Mouse (Mus musculus) lung, adult 2 months (tissue): ENCODE measurements around the gene Rnf11. TPM values are rescaled to one million over a fixed set of nuclear protein-coding genes. Genes with fewer than 3 reads are reported as not detected.
"Not testable (repeated sequence)": the region's sequence is repeated elsewhere in the genome, so short reads cannot be mapped to it uniquely, and the experiment has no call there.

Experiments used
- DNase-seq: peaks from one replicate; pipeline ENCODE4 v3.0.0; 2022
- H3K4me1 ChIP-seq: fragments of 200-500 bp; 2 replicates; pipeline ENCODE4 v1.6.1; 2011; ENCODE audit warnings: low read length; ENCODE audit not compliant: control insufficient read depth, insufficient read depth
- H3K4me3 ChIP-seq: fragments of 200-500 bp; replicated peaks from 2 replicates; pipeline ENCODE3; 2011; ENCODE audit warnings: low read depth, mild to moderate bottlenecking, control low read depth, low read length; ENCODE audit errors: extremely low read depth
- CTCF ChIP-seq: fragments of 200-500 bp; IDR thresholded peaks from 2 replicates; pipeline ENCODE4 v1.5.1; 2011; ENCODE audit warnings: mild to moderate bottlenecking, low read length, control low read depth; ENCODE audit not compliant: insufficient read depth
- POLR2A ChIP-seq: fragments of 200-500 bp; IDR thresholded peaks from 2 replicates; pipeline ENCODE4 v1.6.1; 2011; ENCODE audit warnings: low read depth, mild to moderate bottlenecking, control low read depth, low read length, borderline replicate concordance; ENCODE audit errors: extremely low read depth
- WGBS: fragments of 180-500 bp; shearing (Covaris S2); methylation state at CpG from one replicate; pipeline ENCODE4 v1.1.7; 2018; 5-methylcytosine and 5-hydroxymethylcytosine counted together
- polyA plus RNA-seq: library from polyadenylated mRNA; depleted of rRNA; stranded (reverse); fragments of >200 nt; gene quantifications from 2 replicates; pipeline ENCODE4 v1.2.3, GENCODE M21; 2012; rRNA removed

Rnf11 gene
- polyA plus RNA-seq, 1 experiment: 44.5 TPM

DNA sequence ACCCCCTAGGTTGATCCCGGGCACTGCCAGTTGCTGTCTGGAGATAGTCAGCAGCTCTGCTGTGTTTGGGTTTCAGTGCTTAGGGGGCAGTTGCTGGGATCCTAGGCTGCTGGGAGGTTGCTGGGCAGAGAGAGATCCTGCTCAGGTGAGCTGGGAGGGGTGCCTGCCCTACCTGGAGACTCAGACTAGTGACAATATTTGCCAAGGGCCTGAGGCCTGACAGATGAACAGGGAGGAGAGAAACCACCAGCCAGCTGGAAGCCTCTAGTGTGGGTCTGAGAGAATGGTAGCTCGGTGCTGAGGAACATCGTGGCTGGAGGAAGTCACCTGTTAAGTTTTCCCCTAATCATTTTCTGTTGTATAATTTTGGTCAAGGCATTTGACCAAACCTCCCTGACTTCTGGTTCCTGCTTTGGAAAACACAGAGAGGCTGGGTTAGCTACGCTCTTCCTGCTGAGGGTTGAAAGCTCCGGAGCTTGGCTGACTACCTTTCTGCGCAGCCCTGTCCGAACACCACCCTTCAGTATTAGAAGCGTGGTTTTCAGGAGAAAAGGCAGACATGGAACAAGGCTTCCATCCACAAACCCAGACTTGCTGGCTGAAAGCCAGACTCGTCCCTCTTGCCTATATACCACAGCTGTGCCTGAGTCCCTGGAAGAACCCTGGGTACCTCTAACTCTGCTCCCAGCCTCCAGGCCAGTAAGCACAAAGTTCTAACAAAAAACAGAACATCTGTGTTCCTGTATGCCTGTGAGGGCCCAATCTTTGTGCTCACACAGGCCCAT lies 76.6 kb downstream of the Rnf11 start:
- H3K4me3 ChIP-seq: no peak overlapping the region
- H3K4me1 ChIP-seq: peaks cover 9% of the 10 kb centered on the region
- 71% methylated on average over 9 of the region's 9 CpGs for WGBS
- no peak for DNase-seq
- TF ChIP-seq POLR2A: no peak
- no peak for TF ChIP-seq CTCF

GRCm38 (mm10) chr4:109407176-109407520 lies 77.4 kb downstream of the Rnf11 start:
- 5% methylated on average over 22 of the region's 24 CpGs for WGBS
- Histone ChIP-seq H3K4me3 (peak overlapping the region; percentile 26), H3K4me1 (peaks cover 9% of the 10 kb centered on the region)
- TF ChIP-seq POLR2A (no peak), CTCF (no peak)
- no peak for DNase-seq

- peak; percentile 60 for DNase-seq
- WGBS: under 1% methylated on average over 49 of the region's 56 CpGs
- TF ChIP-seq POLR2A: no peak
- TF ChIP-seq CTCF: no peak
- peaks cover 9% of the 10 kb centered on the region for H3K4me1 ChIP-seq
- H3K4me3 ChIP-seq: peak within 1 kb of the TSS; percentile 51
Measured at GRCm38 (mm10) chr4:109406486-109407175, 77.9 kb downstream of the Rnf11 start, which contains the start of gene Ttc39a. Gene Ttc39a, plus strand, starts transcription at chr4:109406623.

GRCm38 (mm10) chr4:109406054-109406485 lies 78.5 kb downstream of the Rnf11 start:
- H3K4me1 ChIP-seq: peaks cover 9% of the 10 kb centered on the region
- WGBS: 6% methylated on average over 3 of the region's 3 CpGs
- no peak for TF ChIP-seq POLR2A
- no peak for TF ChIP-seq CTCF
- peak overlapping the region; percentile 51 for H3K4me3 ChIP-seq
- peak; percentile 31 for DNase-seq

GRCm38 (mm10) chr4:109405415-109405814 lies 79.1 kb downstream of the Rnf11 start:
- 67% methylated on average over 8 of the region's 8 CpGs for WGBS

DNA sequence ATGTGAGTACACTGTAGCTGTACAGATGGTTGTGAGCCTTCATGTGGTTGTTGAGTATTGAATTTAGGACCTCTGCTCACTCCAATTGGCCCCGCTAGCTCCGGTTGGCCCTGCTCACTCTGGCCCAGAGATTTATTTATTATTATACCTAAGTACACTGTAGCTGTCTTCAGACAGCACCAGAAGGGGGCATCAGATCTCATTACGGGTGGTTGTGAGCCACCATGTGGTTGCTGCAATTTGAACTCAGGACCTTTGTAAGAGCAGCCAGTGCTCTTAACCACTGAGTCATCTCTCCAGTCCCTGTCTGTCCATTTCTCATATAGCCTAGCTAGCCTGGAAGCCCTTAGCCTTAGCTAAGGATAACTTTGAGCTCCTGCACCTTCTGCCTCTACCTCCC lies 79.6 kb downstream of the Rnf11 start:
- H3K4me3 ChIP-seq, DNase-seq: not testable (repeated sequence)
- 92% methylated on average over 3 of the region's 3 CpGs for WGBS

More at GRCm38 (mm10) chr4:109405415-109405814, 79.1 kb downstream of the Rnf11 start:
- DNase-seq: no peak
- H3K4me1 ChIP-seq: peaks cover 9% of the 10 kb centered on the region
- no peak overlapping the region for H3K4me3 ChIP-seq
- TF ChIP-seq CTCF (no peak), POLR2A (no peak)

DNA sequence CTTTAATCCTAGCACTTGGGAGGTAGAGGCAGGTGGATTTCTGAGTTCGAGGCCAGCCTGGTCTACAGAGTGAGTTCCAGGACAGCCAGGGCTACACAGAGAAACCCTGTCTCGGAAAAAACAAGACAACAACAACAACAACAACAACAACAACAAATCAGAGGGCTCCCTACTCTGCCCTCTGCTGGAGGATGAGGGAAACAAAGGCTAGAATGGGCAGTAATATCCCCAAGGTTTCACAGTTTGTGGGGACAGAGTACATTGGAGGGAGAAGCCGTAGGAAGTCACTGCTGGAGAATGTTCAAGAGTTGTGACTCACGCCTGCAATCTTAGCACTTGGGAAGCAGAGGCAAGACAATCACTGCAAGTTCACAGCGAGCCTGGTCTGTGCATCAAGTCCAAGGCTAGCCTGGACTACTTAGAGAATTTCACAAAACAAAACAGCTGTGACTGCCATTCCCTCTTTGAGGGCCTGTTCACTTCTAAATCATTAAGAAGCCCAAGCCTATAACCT lies 83.3 kb downstream of the Rnf11 start:
- H3K4me1 ChIP-seq: peaks cover 6% of the 10 kb centered on the region
- 64% methylated on average over 5 of the region's 5 CpGs for WGBS
- DNase-seq: no peak
- no peak overlapping the region for H3K4me3 ChIP-seq
- TF ChIP-seq CTCF (no peak), POLR2A (no peak)

More for the DNA sequence above, 79.6 kb downstream of the Rnf11 start:
- not testable (repeated sequence) for H3K4me1 ChIP-seq

Other genes with a start within 250 kb of the Rnf11 start
- gene Eps15, start 204.5 kb downstream of the Rnf11 start, polyA plus RNA-seq: 11.0 and 18.9 TPM in 2 replicates
- 14.8 and 16.4 TPM in 2 replicates for gene Ttc39a, start 78.1 kb downstream of the Rnf11 start, polyA plus RNA-seq
- gene 4930522H14Rik, start 46.6 kb upstream of the Rnf11 start, polyA plus RNA-seq: not detected in 2 replicates
- 8.7 and 13.1 TPM in 2 replicates for gene Cdkn2c, start 182.5 kb upstream of the Rnf11 start, polyA plus RNA-seq
- 7.2 and 7.4 TPM in 2 replicates for gene Faf1, start 191.9 kb upstream of the Rnf11 start, polyA plus RNA-seq